Mouse (Mus musculus) layer of hippocampus, postnatal 10 days (tissue): Measurements from ENCODE around the gene Nfkb2. TPM values are rescaled to one million over a fixed set of nuclear protein-coding genes. Genes with fewer than 3 reads are reported as not detected.

Experiments
- DNase-seq, 2 experiments: peaks; one replicate each; pipeline ENCODE4 v3.0.0; 2021; ENCODE audit warnings: low spot score in 2 of 2
- total RNA-seq, 2 experiments: library from RNA; stranded (reverse); gene quantifications; 2 replicates each; pipeline ENCODE4 v1.2.3; 2021

Gene Nfkb2
- total RNA-seq, 2 experiments from 2014 or later = 3.1 to 3.2 TPM

DNA sequence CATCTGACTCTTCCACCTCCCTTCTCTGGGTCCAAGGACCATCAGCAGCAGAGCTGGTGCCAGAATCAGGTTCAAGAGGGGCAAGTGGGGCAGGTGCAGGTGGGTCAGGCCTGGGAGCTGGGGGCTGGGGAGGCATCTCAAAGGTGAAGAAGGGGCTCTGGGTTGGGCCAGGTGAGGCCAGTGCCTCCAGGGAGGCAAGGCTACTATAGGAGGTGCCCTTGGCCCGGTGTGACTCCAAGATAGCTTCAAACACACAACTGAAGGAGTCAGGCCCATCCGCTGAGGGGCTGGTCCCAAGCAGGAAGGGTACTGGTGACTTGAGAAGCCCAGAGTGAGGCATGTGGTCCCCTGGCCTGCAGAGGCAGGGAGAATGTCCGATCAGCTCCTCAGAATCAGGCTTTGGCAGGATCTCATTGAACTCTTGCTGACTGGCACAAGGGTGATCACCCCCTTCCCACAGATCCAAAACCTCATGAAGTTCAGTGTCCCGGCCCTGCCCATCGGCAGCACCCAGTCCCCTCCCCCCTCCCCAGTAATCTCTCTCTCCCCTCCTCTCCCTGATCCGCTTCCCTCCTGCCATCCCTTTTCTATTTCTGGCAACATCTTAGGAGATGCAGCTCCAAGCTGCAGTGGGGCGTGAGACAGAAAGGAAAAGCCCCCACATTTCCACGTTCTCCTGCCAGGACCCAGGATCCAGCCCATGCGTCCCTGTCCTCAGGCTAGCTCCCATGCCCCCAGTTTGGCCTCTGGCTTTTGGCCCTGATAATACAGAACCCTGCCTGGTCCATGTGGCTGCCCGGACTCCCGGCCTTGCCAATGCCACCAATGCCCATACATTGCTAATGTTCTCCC lies 18.2 kb downstream of the Nfkb2 start:
- no peak for DNase-seq

GRCm38 (mm10) chr19:46322996-46323572 lies 19.0 kb downstream of the Nfkb2 start:
- no peak for DNase-seq

- DNase-seq = no peak
Observed at GRCm38 (mm10) chr19:46323716-46324115, 19.6 kb downstream of the Nfkb2 start.

DNA sequence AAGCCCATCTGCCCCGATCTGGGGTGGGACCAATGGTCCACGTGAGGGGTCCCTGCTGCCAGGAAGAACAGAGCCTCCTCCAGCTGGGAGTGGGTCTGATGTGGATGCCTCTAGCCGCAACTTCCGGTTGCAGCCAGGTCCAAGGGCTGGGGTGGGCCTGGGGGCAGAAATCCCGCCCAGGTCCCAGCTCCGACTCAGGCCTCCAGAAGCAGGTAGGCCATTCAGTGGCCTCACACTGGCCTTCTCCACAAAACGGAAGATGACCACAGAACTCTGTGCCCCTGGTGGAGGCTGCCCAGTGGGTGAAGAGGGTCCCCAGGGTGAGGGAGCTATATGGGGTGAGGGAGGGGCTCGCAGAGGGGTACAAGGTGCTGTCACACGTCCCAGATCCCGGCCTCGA lies 20.2 kb downstream of the Nfkb2 start:
- DNase-seq = no peak

DNA sequence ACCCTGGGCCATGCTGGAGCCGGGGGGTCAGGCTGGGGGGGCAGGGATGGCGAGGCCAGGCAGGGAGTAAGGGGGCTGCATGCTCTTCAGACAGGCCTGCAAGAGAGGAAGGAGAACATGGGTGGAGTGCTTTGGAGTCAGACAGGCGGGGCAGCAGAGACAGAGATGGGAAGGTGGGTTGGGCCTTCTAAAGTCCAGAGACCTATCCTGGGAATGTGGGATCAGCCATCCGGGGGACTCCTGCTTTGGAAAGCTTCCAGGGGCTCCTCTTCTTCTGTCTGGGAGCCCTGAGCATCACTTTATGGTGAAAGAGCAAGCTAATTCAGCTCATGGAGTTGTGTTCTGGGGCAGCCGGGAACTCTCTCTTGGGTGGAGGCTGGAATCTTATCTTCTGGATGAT lies 20.8 kb downstream of the Nfkb2 start:
- DNase-seq = no peak

DNA sequence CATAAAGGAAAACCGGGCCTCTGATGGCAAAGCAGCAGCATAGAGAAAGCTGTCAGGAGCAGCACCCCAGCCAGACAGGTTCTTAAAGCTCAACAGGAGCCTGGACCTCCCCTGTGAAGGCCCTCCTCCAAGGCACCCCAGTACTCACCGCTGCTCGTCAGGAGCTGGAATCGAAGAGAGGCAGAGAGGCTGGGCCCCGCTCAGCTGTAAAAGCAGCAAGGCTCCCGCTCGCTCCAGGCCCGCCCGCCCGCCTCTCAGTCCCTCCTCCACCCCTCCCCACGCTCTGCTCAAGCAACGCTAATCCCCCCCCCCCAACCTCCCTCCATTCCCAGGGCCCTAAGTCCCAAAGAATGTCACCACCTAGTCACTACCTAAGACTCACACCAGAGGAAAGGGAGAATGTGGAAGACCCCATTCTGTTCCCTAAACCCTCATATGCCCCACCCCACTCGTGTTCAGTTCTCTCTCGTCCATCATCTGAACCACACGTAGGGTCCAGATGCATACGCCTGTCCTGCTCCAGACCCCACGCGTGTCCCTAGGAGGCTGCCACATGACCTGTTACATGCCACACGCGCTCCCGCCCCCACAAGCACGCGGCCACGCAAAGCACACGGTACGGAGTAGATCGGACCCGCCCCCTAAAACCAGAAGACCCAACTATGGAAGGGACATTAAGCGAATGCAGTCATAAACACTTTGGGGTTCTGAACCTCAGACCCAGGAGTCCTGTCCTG lies 22.1 kb downstream of the Nfkb2 start:
- DNase-seq = peak in 1 of 2 experiments; percentile 38

DNA sequence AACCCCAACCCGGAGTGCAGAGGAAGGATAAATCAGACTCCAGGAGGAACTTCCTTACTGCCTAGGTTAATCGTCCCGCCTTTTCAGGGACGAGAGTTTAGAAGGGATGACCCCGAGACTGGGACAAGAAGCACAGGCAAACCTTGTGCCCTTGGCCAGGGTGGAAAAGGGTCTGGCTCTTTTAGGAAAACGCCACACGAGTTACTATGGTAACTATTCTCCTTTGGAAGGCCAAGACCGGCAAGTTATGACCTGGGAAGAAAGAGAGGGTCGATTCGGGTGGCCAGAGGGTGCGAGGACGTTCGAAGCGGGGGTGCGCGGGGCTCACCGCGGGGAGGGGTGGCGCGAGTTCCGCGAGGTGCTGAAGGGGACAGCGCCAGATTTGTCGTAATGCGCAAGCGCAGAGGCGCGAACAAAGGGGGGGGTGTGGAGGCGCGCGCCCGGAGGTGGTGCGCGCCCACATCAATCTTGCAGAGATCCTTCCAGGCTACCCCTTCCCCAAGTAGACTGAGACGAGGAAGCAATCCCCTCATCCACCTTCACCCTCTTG lies 22.7 kb downstream of the Nfkb2 start, which contains the start of gene Psd:
Psd (minus strand) TSS at position 401 of the 550 bp plus-strand sequence.
- peak; percentile 73 to 80 for DNase-seq

DNA sequence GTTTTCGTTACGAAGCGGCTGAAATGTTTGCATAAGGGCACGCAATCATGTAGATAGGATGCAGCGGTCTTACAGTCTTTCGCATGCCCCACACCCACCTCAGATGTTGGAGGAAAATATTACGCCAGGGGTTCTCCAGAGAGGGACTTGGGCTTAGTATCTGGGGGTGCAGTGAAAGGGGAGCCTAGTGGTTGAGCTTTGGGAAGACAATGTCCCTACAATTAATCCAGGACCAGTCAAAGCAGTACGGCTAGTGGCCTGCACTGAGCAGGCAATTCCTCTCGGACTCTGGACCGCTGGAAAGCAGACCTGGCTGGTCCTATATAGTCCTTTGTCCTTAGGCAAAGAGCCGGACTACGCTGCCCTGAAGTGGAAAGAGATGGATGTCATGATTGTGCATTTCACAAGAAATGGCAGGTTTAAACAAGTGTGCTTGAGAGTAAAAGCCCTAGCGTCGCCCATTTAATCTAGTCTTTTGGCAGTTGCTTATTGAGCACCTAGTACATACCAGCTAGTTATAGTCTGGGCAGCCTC lies 23.5 kb downstream of the Nfkb2 start:
- no peak for DNase-seq

DNA sequence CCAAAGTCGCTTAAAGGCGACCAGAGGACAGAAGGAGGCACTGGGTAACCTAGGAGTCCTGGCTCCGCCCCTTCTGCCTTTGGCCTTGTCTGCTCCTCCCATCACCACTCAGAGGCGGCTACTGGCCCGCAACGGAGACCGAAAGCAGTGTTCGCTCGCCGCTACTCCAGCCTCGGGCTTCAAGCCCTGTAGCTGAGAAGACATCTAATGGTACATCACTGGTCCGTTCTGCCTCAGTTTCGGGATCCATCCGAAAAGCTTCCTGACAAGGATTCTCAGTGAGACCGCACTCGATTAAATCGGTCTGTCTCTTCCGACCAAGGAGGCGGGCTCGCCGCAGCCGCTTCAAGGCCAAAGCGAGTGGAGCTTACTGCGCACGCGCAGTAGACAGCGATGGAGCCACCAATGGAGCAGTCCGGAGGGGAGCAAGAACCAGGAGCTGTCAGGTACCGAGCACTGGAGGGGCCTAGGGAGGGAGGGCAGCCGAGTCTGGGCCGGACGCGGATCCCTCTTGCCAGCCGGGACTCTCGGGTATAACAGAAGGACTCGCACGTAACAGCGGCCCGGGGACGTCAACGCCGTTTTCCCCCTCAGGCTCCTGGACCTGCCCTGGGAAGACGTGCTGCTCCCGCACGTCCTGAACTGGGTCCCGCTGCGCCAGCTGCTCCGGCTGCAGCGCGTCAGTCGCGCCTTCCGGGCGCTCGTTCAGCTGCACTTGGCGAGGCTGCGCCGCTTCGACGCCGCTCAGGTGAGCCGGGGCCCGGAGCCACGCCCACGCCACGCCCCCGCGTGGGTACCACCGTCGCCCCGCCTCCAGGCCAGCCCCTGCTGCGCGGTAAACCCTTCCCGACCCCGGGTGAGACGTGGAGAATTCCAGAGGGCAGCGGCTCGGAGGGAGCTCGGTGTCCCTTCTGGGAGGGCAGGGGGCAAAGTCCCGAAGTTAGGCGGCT lies 24.2 kb downstream of the Nfkb2 start, which contains the start of gene Fbxl15:
Fbxl15 (plus strand) TSS at position 104 of the 950 bp plus-strand sequence.
- DNase-seq = peak; percentile 95 to 97

DNA sequence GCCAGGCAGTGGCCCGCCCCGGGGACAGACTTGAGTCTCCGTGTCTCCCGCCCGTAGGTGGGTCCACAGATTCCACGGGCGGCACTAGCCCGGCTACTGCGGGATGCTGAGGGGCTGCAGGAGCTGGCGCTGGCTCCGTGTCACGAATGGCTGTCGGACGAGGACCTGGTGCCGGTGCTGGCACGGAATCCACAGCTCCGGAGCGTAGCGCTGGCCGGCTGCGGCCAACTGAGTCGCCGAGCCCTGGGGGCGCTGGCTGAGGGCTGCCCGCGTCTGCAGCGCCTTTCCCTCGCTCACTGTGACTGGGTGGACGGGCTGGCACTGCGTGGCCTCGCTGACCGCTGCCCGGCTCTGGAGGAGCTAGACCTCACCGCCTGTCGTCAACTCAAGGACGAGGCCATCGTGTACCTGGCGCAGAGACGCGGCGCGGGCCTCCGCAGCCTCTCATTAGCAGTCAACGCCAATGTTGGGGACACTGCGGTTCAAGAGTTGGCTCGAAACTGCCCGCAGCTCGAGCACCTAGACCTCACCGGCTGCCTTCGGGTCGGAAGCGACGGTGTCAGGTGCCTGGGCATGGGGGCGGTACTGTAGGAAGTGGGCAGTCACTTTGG lies 25.0 kb downstream of the Nfkb2 start:
- no peak for DNase-seq

GRCm38 (mm10) chr19:46329951-46330350 lies 25.8 kb downstream of the Nfkb2 start:
- DNase-seq = peak; percentile 81 to 87

DNA sequence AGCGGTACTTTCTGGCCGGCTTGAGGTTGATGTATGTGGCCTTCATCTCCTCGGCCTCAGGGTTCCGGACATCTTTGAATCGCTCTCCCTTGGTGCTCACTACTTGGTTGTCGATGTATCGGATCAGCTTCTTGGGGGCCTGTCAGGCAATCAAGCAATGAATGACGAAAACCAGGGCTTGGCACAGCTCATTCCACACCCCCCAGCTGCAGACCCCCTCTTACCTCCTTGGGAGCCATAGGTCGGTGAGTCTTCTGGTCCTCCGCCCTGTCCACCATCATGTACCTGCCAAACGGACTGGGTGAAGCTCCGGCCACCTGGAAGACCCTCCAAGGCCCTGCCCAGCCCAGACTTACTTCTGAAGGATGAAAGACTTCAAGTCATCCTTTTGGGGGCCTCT lies 26.6 kb downstream of the Nfkb2 start:
- no peak for DNase-seq

GRCm38 (mm10) chr19:46331326-46331725 lies 27.2 kb downstream of the Nfkb2 start:
- no peak for DNase-seq

- no peak for DNase-seq
Observed at GRCm38 (mm10) chr19:46331936-46332335, 27.8 kb downstream of the Nfkb2 start.

GRCm38 (mm10) chr19:46332721-46333339 lies 28.7 kb downstream of the Nfkb2 start:
- no peak for DNase-seq

GRCm38 (mm10) chr19:46333906-46334305 lies 29.8 kb downstream of the Nfkb2 start:
- no peak for DNase-seq

GRCm38 (mm10) chr19:46337719-46338330 lies 33.7 kb downstream of the Nfkb2 start:
- no peak for DNase-seq

DNA sequence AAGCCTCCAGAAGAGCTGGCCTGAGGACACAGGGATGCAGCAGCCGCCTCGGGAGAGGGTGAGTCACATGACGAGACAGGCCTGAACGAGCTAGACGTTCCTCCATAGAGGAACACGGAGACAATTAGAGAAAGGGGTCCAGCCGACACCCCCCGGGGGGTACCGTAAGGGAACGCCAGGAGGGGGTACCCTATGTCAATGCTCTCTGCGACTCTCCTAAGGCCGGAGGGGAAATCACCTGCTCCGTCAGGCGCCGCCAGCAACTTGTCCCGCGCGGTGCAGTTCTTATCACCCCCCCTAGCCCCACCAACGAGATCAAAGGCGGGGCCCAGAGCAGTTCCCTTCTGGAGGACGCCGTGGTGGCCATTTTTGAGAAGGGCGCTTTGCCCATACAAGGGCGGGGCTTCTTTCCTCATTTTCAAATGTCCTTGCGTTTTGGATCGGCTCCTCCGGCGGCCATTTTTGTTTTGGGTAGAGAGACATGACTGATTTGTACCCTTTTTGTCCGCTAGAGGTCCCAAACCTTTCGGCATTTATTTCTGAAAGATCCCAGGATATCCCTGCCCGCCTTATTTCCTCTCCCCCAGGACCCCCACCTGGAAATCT lies 34.3 kb downstream of the Nfkb2 start, which contains the start of gene Cuedc2:
Cuedc2 (minus strand) TSS at position 372 of the 606 bp plus-strand sequence.
- DNase-seq = peak; percentile 99
